Mouse (Mus musculus) megakaryocyte, adult 5-6 weeks (primary cell): ENCODE results near the gene Cyb561d1. TPM values are rescaled to one million over a fixed set of nuclear protein-coding genes. Genes with fewer than 3 reads are reported as not detected.
A peak's percentile ranks its signal among the peaks of the same experiment; 100 is the strongest.

ENCODE experiments used
- ATAC-seq: 2 replicates; pipeline ENCODE4 v1.8.0; 2016; ENCODE audit warnings: mild to moderate bottlenecking, inconsistent platforms; ENCODE audit not compliant: poor library complexity, severe bottlenecking
- total RNA-seq, 2 experiments: library from RNA; stranded (forward) in 1 of 2; stranded (reverse) in 1 of 2; fragments of 153-499, 151-499 nt in 1 of 2; fragments of 221-1000, 200-1000 nt in 1 of 2; gene quantifications; 2 replicates each; pipeline versions ENCODE4 v1.2.3 to v1.2.4; 2015 to 2017

The Cyb561d1 gene
- total RNA-seq, 2 experiments from 2014 or later: 4.9 to 10.3 TPM

DNA sequence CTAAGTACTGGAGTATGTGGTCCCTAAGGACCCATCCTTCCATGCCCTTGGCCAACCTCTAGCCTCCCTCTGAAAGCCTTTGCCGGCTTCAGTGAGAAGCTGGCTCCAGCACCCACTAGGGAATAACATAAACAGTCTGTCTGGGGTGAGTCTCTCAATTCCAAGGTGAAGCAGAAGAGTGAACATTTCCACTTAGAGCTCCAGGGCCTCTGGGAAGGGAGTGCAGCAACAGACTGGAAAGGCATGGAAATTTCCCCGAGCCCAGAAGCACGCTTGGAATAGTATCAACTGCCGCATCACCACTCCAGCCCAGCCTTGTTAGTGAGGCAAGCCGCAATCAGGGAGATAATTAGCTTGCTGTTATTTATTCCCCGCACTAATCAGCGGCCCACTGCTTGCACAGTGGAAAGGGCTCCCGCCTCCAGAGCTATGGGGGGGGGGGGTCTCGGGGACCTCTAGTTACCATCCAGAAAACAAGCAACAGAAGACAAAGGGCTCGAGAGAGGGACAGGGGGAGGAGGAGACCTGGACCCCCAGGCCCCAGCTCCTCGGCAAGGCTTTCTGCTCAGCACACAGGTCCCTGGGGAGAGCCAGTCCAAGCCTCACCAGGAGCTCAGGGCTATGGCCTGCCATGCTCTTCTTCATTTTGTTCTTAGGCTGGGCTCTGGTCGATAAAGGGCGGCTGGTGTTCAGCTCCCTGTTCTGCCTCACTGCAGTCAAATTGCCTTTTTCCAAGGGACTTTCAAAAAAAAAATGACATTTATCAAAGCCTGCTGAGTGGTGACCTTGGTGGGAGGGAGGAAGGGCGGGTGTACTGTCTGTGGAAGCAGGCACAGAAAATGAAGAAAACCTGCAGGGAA, 26.1 kb downstream of the Cyb561d1 start:
- no peak for ATAC-seq

DNA sequence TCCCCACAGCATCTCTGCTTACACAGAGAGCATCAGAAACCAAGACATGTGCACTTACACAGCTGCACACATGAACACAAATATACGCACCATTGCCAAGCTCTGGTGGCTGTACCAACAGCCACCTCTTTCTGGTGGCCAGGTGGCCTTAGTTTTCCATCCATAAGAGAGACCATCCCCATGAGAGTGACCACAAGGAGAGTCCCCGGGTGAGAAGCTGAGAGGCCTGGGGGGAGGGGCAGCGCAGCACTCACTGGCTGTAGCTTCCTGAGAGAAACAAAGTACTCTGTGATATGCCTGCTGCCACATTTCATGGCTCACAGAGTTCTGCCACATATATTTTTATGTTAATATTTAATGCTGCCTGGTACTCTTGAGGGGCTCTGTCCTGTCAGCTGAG, 31.8 kb downstream of the Cyb561d1 start:
- no peak for ATAC-seq

DNA sequence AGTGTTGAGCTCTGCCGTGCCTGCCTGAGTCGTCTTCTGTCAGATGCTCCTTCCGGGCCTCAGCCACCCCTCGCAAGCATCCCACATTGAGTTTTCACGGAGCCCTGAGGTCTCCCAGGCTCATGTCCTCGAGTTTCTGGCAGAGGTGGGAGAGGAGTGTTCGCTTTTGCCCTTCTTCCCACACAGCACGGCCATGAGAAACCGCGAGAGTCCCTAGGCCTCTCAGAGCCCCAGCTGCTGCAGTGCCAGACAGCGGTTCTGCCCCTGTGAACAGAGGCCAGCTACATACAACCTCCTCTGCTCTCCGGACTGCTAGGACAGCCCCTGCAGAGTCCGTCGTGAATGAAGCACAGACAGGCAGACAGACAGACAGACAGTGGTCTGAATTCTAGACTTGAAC, 33.5 kb downstream of the Cyb561d1 start:
- no peak for ATAC-seq

DNA sequence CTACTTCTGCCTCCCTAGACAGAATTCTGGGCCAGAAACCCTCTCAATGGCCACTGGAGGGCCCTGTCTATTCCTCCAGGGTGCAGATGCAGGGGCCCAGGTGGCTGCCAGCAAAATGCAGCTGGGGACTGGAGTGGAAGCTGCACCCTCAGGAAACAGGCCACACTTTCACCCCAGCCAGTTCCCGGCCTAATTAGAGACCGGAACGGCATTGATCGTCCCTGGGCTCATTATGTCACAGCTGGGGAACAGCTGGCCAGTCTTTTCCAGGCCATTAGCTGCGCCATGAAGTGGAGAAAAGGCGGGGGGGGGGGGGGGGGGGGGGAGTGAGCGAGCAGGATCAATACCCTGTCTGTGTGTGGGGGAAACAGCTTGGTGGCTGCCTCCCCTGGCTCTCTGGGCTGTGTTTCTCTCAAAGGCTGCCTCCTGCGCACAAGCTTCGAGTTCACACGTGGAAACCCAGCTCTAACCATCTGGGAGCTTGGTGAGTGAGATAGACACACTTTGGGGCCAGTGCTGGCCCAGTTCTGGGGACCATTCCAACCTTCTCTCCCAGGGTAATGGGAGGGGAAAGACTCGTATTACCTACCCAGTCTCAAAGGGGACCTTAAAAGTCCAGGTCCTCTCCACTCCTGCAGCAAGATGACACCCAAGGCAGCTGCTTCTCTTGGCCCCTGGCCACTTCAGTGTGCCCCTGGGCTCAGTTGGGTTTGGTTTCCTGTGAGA, 34.4 kb downstream of the Cyb561d1 start:
- no peak for ATAC-seq

DNA sequence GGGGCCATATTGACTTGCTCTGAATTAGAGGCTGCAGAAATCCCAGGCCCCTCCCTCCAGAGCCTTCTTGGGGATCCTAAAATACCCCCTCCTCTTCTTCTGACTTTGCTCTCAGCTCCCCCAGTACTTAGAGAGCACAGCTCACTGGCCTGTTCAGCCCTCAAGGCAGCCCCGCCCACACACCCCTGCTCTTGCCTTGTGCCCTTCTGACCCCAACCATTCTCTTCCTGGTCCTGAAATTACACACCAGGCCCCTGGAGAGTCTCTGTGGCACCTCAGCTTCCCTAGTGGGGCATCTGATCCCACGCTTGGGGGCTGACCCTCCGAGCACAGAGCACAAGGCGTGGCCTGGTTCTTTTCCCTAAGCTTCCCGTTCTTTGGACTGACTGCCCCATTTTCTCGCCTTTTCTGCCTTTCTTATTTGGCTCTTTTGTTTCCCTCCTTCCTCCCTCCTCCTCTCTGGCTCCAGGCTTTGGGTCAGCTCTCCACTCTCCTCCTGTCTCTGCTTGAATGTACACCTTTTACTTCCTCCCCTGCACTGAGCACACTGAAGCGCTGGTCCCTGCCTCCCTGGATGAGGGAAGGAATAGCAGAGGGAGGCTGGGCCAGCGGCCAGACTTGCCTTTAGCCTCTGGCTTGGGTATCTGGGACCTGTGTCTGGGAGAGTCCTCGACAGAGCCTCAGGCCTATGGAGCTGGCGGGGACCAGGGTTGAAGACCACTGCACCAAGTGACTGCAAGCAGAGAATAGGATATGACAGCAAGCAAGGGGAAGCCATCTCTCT, 35.3 kb downstream of the Cyb561d1 start:
- ATAC-seq: no peak

DNA sequence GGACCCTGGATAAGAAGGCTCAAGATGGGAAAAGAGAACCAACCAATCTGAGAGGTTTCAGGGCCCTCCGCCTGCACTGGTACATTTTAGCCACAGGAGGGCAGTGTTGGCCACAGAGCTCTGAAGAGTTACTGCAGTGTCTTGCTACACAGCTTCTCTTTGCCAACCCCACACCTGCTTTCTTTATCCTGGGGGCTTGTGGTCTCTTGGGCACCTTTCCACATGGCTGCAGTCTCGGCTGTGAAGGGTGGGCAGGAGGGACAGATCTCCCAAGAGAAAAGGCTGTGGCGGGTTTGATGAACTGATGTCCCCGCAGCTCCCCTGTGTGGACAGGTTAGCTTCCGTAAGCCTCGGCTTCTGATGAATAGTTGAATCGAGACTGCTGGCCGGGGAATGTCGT, 36.2 kb downstream of the Cyb561d1 start:
- ATAC-seq: peak; percentile 99

DNA sequence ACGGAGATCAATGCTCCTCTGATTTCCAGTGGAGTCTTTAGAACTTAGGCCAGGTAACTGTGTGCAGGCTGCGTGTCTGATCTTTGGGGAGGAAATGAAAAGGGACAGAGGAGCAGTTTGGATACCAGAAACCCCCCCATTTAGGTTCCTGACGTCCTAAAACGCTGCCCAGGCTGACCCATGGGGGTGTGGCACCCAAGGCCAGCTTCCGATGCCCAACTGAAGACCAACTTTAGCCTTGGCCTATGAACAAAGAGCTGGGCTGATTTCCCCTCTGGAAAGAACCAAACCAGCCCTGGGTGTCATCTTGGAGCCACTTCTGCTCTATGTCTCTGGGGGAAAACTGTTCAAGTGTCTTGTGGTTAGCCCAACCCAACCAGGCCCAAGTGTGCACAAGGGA, 36.9 kb downstream of the Cyb561d1 start:
- no peak for ATAC-seq

DNA sequence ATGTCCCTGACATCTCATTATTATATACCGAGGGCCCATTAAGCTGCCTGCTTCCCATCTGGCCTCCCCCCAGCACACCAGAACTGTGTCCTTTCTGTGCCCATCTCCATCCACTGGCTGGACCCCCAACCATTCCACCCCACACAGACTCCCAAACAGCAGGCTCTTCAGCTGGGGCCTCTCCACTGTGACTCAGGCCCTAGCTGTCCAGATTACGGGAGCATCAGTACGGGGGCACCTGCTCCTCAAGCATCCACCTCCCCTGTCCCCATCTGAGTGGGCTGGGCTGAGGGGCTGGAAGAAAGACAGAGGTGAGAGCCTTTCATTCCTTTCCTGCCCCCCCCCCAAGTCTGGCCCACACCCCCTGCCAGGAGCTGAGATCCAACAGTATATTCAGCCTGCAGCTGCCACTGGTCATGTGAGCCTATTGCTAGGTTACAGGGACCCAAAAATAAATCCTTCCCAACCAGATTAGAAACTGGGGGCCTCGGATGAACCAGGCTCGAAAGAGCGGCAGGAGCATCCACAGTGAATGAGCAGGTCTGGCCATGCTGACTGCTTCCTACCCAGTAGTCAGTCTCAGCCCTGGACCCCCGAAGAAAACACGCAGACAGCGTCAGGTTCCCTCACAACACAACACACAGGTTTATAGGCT, 42.5 kb downstream of the Cyb561d1 start:
- ATAC-seq: no peak

DNA sequence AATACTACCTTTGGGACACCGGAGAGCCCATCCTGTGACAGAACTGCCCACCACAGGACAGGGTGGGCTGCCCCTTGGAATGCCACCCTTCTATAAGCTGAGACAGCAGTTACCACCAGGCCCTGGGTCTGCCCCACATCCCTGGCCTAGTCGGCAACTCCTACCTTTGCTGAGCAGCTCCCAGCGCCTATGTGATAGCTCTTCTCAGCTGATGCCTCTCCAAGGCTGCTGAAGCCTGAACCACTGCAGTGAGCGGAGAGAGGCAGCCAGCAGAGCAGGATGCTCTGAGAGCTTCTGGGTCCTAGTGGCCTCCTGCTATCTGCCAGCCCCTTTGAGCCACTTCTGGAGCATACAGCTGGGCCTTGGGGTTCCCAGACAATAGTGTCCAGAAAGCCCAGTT, 46.4 kb downstream of the Cyb561d1 start, which contains the start of gene Gpr61:
TSS of gene Gpr61 (minus strand) at position 227 of the 400 bp plus-strand sequence.
- no peak for ATAC-seq

DNA sequence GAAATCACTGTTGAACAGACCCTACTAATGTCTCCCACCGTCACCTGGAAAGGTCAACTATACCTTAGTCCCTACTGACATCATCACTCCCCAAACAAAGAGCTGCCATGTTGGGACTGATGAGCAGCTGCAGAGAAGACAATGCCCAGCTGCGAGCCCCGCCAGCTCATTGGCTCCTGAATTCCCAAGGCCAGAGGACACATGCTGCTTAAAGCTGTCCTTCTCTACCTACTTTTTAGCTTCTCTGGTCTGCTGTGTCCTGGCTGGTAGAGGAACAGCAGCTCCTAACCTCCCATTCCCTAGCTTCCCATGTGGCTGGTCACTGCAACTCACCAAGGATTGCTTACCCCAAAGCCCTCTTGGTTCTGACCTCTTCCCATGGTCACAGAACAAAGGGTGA, 48.7 kb downstream of the Cyb561d1 start:
- ATAC-seq: no peak

DNA sequence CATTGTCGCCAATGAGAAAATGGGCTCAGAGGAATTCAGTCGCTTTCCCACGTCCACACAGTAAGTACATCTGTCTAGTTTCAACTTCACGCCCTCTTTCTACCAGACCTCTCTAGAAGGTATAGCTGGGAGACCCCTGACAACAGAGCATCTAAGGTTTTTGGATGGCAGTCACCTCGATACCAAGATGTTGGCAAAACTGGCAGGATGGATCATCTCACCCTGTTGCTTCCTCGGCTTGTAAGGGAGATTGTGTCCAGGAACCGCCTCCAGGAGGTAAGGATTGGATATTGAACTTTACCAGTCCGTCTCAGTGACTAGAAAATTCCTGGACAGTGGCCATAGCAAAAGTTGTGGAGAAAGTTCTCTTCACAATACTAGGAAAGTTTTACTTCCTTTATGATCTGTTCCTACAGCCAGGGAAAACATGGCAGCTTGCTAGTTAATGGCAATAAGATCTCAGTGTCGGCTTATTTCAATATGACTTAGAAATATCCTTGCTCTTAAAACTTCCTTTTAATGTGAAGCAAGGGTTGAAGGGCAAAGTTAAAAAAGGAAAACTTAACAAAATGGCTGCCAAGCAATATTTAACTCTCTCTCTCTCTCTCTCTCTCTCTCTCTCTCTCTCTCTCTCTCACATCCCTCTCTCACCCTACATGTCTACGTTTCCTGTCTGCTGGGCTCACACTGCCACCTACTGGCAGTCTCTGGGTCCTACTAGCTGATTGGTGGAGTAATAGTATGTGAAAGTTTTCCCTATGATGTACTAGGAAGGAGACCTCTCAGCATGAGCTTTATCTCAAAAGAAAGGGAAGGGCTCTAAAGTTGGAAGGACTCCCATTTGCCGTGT, 53.4 kb downstream of the Cyb561d1 start:
- ATAC-seq: peak; percentile 70

DNA sequence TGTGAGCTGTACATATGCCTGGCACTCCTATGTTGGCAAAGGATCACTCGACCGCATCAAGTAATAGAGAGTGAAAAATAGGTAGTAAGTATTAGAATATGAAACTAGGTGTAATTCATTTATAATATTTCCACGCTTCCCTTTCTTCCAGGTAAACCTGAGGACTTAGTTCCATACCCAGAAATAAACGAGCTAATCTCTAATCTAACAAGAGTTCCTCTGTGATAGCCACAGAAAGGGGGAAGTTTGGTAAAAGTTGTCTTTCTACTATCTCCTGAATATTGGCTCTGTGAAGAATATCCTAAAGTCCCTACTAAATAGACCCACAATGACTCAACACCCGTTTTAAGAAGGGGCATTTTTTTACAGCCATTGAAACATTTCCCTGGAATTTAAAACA, 54.3 kb downstream of the Cyb561d1 start:
- no peak for ATAC-seq

Other genes with a start within 250 kb of the Cyb561d1 start
- gene Gstm3, start 231.9 kb downstream of the Cyb561d1 start, total RNA-seq (2015): not detected in 2 replicates
- gene Gstm3, start 231.9 kb downstream of the Cyb561d1 start, total RNA-seq (2017): not detected in 2 replicates
- gene Gstm2, start 214.8 kb downstream of the Cyb561d1 start, total RNA-seq (2015): 0.62 TPM in 1 of 2 replicates, not detected in the other
- gene Gstm2, start 214.8 kb downstream of the Cyb561d1 start, total RNA-seq (2017): 0.44 TPM in 1 of 2 replicates, not detected in the other
- gene Gstm1, start 183.2 kb downstream of the Cyb561d1 start, total RNA-seq (2015): 320 and 346 TPM in 2 replicates
- 156 and 179 TPM in 2 replicates for gene Gstm1, start 183.2 kb downstream of the Cyb561d1 start, total RNA-seq (2017)
- gene Gstm4, start 156.3 kb downstream of the Cyb561d1 start, total RNA-seq (2015): 8.0 and 10.1 TPM in 2 replicates
- 6.5 and 12.1 TPM in 2 replicates for gene Gstm4, start 156.3 kb downstream of the Cyb561d1 start, total RNA-seq (2017)
- gene Ampd2, start 114.6 kb downstream of the Cyb561d1 start, total RNA-seq (2015): 16.3 and 20.9 TPM in 2 replicates
- gene Ampd2, start 114.6 kb downstream of the Cyb561d1 start, total RNA-seq (2017): 21.8 and 23.1 TPM in 2 replicates
- not detected in 2 replicates for gene Gnat2, start 108.4 kb downstream of the Cyb561d1 start, total RNA-seq (2015)
- gene Gnat2, start 108.4 kb downstream of the Cyb561d1 start, total RNA-seq (2017): not detected in 2 replicates
- 136 and 146 TPM in 2 replicates for gene Gnai3, start 55.1 kb downstream of the Cyb561d1 start, total RNA-seq (2015)
- 154 and 160 TPM in 2 replicates for gene Gnai3, start 55.1 kb downstream of the Cyb561d1 start, total RNA-seq (2017)
- gene Gpr61, start 46.3 kb downstream of the Cyb561d1 start, total RNA-seq (2015): not detected in 2 replicates
- gene Gpr61, start 46.3 kb downstream of the Cyb561d1 start, total RNA-seq (2017): not detected in 2 replicates
- 1.4 and 3.3 TPM in 2 replicates for gene Amigo1, start 14.9 kb downstream of the Cyb561d1 start, total RNA-seq (2015)
- 1.4 and 2.2 TPM in 2 replicates for gene Amigo1, start 14.9 kb downstream of the Cyb561d1 start, total RNA-seq (2017)
- gene Atxn7l2, start 9.7 kb upstream of the Cyb561d1 start, total RNA-seq (2015): 3.1 and 4.7 TPM in 2 replicates
- gene Atxn7l2, start 9.7 kb upstream of the Cyb561d1 start, total RNA-seq (2017): 1.5 and 2.0 TPM in 2 replicates
- gene Sypl2, start 25.4 kb upstream of the Cyb561d1 start, total RNA-seq (2015): not detected in 2 replicates
- not detected in 2 replicates for gene Sypl2, start 25.4 kb upstream of the Cyb561d1 start, total RNA-seq (2017)
- 160 and 172 TPM in 2 replicates for gene Psma5, start 55.7 kb upstream of the Cyb561d1 start, total RNA-seq (2015)
- gene Psma5, start 55.7 kb upstream of the Cyb561d1 start, total RNA-seq (2017): 146 and 158 TPM in 2 replicates
- gene Sort1, start 82.9 kb upstream of the Cyb561d1 start, total RNA-seq (2015): 80.7 and 83.8 TPM in 2 replicates
- 76.4 and 87.8 TPM in 2 replicates for gene Sort1, start 82.9 kb upstream of the Cyb561d1 start, total RNA-seq (2017)
- gene Mybphl, start 163.7 kb upstream of the Cyb561d1 start, total RNA-seq (2015): not detected in 2 replicates
- gene Mybphl, start 163.7 kb upstream of the Cyb561d1 start, total RNA-seq (2017): not detected in 2 replicates
- gene Psrc1, start 182.6 kb upstream of the Cyb561d1 start, total RNA-seq (2015): 11.9 and 12.2 TPM in 2 replicates
- 12.8 and 15.4 TPM in 2 replicates for gene Psrc1, start 182.6 kb upstream of the Cyb561d1 start, total RNA-seq (2017)
- gene Celsr2, start 214.3 kb upstream of the Cyb561d1 start, total RNA-seq (2015): 0.75 and 0.94 TPM in 2 replicates
- 0.22 and 0.81 TPM in 2 replicates for gene Celsr2, start 214.3 kb upstream of the Cyb561d1 start, total RNA-seq (2017)
- 19.2 and 19.9 TPM in 2 replicates for gene Sars, start 244.0 kb upstream of the Cyb561d1 start, total RNA-seq (2015)
- gene Sars, start 244.0 kb upstream of the Cyb561d1 start, total RNA-seq (2017): 241 and 283 TPM in 2 replicates